Mouse (Mus musculus) embryo, embryonic 9.5 days (tissue): ENCODE measurements at regions not wholly inside any gene's neighbourhood (a gene's known extent, or its start where the extent isn't known, plus 50 kb on each side); places are given as distances from the start of the nearest gene placed in this dataset.
"Not testable (repeated sequence)": the region's sequence is repeated elsewhere in the genome, so short reads cannot be mapped to it uniquely, and the experiment has no call there.

Experiments
- DNase-seq: peaks from one replicate; pipeline ENCODE4 v3.0.0-alpha.2; 2017; ENCODE audit errors: extremely low spot score

DNA sequence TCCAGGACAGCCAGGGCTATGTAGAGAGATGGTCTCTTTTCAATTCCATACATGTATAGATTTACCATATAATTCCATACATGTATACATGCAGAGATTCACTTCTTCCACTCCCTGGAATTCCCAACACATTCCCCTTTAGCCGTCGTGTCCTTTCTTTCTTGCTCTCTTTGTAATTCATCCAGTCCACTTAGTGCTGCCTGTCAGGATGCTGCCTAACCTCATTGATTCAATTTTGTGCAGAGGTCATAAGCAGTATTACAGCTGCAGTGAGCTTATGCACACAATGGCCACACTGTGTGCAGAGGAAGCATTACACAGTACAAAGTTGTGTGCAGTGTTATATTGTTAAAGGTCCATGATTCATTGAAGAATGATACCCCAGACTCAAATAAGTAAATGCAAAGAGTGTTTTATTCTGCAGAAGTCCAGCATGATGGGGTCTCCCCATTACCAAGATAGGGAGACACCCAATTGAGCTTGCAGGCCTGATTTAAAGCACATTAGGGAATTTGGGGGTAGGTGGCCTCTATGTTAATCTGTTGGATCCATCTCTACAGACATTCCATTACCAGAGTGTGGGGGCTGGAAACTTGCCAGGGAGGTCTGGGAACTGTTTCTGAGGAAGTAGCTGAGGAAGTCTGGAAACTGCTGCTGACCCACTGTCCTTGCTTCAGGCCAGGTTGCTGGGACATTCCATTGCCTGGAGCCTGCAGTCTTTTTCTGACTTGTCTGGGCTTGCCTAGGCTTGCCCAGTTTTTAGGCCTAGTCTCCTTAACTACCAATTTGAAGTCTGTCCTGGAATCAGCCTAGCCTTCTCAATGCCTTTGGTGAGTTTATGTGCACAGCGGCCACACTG lies 72.8 kb downstream of the Fam161a start:
- no peak for DNase-seq

DNA sequence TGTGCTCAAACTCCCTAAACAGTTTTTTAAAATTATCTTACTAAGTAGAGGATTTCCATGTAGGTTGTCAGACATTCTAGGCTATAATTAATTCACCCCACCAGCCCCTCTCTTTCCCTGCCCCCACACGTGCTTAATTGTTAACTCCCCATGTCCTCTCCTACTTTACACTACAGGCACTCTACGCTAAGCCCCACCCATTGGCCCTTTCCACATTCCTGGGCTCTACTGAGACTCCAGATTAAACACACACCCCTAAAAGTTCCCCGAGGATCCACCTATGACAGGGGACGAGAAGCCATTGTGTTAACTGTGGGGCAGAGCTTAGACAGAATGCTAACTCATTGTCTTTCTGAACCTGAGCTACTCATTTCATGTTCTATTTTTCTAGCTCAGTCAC lies 74.3 kb downstream of the Fam161a start:
- no peak for DNase-seq

DNA sequence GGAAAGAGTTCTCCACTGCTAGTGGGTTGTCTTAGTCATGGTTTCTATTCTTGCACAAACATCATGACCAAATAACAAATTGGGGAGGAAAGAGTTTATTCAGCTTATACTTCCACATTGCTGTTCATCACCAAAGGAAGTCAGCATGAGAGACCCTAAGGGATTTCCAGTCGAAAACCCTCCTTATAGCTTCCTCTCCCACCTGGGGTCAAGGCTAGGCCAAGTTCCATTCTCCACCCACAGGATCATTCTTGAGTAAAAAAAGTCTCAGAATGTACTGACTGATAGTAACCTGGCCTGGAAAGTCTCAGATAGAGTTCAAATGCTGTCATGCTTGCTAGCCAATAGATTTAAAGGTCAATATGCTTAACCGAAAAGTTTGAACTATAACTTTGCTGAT lies 76.5 kb downstream of the Fam161a start:
- DNase-seq: not testable (repeated sequence)

DNA sequence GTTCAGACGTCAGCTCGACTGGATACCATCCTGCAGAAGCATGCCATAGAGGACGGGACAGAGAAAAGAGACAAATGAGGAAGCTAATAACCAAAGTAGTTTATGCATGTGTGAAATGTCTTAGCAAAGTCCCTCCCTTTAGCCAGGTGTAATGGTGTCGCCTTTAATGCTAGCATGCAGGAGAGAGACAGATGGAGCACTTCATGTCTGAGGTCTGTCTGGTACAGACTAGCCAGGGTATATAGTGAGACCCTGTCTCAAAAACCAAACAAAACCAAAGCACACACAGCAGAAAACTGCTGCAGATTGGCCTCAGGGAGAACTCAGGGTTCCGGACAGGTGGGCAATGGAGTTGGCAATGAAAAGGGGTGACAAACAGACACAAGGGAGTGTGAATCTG lies 88.0 kb downstream of the Fam161a start:
- DNase-seq: no peak

DNA sequence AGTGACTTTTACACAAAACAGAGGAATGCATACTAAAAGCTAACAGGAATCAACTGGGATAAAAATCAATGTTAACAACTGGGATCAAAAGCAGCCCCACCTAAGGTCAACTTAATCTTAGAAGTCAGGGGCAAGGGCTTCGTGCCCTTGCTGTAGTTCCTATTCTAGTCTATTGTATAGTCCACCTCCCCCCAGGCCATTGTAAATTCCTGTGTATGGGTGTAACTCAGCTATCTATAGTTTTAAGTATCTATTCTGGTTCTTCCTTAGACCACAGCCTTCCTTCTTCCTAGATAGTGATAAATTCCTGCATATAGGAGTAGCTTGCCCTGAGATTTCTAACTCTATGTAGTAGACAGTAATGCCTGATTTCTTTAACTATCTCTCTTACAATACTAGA lies 88.4 kb downstream of the Fam161a start:
- DNase-seq: not testable (repeated sequence)

DNA sequence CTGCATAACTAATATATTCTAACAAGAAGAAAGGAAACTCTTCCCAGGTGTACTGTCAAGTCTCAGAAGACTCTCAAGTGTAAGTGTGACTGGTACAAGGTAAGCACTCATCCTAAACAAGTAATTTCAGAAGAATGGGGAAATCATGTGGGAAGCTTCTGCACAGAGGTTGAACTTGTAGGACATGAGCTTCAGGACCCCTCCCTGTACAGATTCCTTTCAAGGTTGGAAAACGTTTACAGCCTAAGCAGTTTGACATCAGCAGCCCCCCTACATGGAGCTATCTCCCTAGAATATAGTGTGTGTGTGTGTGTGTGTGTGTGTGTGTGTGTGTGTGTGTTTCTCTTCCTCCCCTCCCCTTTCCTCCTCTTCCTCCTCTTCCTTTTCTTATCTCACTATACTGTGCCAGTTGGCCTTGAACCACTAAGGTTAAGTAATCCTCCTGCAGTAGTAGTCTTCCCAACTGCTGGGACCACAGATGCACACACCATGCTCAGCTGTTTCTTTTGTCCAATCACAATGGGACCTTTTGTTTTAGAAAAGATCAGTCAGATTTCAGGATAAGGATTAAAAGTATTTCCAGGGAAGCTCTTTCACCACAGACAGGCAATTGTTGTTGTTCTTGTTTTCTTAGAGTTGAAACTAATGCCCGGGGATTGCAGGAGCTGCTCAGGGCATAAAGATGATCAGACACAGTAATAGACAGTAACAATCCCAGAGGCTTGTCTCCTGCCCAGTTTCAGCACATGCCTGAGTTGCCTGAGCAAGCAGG lies 89.3 kb downstream of the Fam161a start:
- DNase-seq: no peak

DNA sequence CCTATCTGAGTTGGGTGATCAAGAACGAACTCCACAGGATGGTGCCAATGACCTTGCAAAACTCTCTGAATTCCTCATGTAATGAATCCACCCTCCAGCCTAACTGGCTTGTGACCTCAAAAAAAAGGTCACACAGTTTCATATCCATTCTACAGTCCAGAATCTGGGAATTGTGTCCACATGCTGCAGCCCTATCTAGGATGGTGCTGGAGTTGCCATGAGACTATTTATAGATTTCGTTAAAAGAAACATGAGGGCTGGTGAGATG lies 89.8 kb downstream of the Fam161a start:
- no peak for DNase-seq

DNA sequence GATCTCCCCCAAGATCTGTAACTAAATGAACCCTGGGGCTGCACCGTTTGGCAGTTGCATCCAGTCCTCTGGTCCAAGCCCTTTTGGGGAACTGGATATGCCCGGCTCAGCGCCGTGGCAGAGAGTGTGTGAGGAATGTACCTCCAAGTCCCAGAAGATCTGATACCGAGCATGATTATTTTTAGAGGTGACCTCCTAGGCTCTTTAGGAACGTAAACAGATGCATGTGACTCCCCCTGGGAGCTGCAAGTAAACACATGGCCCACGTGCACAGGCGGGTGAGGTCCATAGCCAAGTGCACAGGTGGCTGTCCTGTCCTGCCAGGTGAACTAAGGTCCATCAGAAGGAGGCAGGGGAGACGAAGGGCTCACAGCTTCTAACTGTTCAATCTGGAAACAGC lies 107.3 kb downstream of the Fam161a start:
- no peak for DNase-seq

DNA sequence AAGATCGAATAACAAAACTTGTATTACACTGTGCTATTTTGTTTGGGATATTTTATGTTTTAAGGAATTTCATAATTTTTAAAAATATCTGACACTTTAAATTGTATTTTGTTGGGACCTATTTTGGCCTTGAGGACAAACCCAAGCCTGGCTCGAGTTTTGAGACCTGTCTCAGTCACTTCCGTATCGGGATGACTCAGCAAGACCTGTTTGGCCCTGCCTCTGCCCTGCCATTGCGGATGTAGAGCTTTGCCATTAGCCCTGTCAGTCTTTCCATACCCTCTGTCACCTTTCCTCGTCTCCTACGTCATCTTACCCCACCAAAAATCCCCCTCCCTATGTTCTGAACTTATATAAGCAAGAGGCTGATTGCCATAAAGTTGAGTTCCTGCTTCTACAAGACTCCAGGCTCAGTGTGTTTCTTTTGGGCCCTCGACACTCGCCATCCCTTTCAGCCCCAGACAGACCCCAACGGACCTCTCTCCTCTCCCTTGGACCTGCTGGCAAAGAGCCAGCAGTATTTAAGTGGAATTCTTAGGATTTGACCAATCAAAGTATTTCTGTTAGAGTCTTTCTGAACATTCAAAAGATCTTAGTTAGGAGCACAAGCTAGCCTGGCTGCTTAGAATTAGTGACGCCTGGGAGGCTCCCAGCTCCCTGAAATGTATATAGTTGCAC lies 113.3 kb downstream of the Fam161a start:
- no peak for DNase-seq

DNA sequence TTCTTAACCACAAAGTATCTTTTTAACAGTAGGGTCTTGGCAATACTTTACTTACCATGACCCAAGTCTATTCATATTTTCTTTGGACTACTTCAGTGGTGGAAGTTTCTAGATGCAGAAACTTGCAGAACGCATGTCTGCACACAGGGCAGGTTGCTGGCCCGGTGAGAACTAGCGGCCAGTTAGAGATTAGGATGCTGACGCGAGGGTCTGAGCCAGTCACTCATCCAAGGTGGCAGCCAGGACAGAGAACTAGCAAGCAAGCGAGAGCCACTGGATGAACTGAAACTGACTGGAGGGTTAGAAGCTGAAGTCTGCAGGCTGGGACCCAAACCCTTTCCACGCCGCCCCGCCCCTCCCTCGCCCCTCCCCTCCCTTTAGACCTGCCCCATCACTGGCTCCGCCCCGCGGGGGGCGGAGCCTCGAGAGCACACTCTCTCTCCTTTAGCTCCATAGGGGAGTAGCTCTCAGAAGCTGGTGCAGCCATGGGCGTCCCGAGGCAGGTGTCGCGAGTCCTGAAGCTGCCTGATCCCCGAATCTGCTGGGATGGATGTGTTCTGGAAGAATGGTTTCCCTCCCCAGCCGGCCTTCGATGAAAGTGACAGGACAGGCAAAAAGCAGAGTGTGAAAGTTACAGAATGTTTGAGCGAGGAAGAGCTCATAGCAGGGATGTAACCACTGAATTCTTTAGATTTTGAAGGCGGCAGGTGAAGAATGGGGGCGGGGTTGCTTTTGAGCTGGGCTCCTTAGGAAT lies 117.0 kb downstream of the Fam161a start:
- DNase-seq: peak; percentile 79

DNA sequence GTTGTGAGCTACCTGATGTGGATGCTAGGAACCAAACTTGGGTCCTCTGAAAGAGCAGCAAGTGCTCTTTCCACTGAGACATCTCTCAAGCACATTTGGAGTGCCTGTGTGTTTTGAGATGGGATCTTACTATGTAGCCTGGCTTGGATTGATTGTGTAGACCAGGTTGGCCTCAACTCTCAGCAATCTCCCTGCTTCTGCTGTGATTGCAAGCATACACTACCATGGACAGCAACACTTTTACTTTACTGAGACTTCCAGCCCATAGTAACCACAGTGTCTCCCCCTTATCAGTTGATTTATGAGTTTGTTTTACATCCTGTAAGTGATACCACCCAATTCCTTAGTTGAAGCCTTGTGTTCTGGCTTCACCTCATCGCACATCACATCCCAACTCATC lies 123.8 kb downstream of the Fam161a start:
- DNase-seq: no peak

DNA sequence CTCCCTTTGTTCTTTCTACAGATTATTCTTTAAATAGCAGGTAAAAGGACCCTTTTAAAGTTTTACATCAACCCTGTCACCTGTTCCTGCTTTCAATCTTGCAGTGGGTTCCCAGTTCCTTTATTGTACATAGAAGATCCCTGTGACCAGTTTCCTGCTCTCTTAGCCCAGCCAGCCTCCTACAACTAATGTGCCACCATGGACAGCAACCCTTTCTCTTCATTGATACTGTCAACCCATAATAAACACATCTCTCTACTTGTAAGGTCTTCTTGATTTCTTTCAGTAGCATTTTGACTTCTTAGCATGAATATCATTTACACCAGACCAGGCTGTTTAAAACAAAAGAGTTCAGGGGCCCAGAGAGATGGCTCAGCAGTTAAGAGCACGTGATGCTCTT lies 124.2 kb upstream of the Xpo1 start:
- no peak for DNase-seq

DNA sequence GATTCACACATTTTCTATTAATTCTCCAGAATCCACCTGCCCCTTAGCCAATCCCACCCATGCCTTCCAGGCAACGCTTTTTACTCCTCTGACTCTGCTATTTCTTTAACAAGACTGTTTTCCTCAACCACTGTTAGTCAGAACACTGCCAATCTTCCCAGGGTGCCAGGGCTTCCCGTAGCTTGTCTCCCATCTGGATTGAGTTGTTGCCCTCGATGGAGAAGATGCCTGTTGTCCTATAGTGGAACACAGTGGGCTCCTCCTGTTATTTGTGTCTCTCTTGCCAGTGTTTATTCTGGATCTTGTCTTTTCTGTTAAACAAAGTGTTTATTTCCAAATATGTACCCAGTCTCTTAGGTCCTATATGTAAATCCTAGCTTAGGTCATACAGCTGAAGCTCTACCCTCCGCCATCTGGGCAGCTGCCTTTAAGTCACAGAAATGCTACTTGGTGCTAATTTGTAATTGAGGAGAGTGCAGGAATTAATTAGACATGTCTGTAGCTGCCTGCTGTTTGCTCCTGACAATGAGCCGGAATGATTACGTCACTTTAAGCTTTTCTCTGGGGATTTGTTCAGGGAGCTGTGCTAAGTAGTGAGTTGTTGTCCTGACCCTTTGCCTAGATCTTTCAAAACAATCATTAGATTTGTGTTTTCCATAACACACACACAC lies 115.3 kb upstream of the Xpo1 start:
- DNase-seq: no peak

DNA sequence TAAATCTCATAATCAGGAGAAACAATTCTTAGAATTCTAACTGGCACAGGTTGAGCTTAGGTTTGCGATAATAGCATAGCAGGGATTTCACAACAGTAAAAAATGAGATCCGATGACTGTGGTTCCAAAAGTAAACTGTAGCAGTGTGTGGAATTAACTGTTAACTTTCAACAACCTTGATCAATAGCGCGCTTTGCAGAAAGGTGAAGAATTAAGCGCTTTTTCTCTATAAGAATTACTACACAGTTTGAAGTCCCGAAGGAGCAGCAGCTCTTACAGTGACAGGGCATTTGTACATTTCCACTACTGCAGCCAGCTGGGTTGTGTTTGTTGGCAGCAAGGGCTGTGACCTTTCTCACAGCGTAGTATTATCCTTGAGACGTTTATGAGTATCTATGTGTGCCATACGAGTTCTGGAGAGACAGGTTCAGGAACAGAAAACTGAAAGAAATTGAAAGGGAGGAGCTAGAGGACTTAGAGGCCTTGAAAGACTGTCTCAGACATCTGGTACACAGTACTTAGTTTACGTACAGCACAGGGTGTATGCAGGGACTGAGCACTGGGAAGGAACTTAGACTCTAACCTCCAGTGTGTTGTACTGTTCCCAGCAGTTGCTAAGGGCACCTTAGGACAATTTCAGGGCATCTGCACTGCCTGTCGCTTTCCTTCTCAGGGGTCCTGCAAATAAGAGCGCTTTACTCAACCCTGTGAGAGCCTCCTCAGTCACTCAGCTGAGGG lies 114.6 kb upstream of the Xpo1 start:
- no peak for DNase-seq

DNA sequence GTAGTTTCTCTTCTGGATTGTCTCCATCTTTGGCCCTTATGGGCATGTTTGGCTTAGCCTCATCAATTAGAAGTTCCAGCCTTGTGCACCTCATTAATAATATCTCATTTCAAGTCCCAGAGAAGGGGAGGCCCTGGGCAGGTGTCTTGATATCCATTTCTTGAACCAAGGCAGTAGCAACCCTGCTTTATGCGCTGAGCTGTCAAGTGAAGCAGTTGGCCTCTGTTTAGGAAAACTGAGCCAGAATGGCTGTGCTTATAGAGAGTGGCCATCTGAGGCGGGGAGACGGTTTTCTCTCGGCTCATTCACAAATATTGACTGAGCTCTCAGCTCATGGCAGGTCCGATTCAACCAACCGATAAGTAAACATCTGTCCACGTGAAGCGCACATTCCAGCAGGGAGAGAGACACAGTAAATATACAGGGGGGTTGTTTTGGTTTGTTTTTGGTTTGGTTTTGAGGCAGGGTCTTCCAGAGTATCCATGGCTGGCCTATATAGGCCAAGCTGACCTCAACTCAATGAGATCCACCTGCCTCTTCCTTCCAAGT lies 107.7 kb upstream of the Xpo1 start:
- DNase-seq: no peak

DNA sequence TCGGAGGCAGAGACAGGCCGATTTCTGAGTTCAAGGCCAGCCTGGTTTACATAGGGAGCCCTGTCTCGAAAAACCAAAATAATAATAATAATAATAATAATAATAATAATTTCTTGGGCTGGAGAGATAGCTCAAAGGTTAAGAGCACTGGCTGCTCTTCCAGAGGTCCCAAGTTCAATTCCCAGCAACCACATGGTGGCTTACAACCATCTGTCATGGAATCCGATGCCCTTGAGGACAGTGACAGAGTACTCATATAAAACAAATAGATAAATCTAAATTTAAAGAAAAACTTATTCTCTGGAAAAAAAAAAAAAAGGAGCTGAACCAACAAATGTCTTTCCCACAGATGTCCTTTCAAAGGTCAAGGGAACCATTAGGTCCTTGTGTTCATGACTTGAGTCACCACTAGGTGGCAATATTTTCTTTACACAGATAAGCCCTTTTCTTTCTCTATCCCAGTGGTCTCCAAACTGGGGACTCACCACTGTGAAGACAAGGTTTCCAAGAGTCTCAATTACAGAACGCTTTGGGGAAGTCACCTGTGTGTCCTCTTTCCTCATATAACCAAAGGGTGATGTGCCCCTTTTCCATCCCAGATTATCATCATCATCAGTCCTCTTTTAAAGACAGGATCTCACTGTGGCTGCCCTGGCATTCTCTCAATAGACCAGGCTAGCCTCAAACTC lies 106.1 kb upstream of the Xpo1 start:
- DNase-seq: peak; percentile 49

DNA sequence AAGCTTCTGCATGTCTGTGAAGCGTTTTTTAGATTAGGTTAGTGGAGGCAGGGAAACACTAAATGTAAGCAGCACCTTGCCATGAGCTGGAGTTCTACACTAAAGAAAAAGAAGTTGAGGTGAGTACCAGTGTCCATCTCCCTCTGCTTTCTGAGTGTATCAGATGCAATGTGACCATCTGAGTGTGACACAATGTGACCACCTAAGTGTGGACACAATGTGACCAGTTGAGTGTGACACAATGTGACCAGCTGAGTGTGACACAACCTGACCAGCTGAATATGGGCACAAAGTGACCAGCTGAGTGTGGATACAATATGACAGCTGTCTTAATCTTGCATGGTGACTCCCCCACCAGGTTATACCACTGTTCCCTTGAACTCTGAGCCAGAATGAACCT lies 101.0 kb upstream of the Xpo1 start:
- no peak for DNase-seq

DNA sequence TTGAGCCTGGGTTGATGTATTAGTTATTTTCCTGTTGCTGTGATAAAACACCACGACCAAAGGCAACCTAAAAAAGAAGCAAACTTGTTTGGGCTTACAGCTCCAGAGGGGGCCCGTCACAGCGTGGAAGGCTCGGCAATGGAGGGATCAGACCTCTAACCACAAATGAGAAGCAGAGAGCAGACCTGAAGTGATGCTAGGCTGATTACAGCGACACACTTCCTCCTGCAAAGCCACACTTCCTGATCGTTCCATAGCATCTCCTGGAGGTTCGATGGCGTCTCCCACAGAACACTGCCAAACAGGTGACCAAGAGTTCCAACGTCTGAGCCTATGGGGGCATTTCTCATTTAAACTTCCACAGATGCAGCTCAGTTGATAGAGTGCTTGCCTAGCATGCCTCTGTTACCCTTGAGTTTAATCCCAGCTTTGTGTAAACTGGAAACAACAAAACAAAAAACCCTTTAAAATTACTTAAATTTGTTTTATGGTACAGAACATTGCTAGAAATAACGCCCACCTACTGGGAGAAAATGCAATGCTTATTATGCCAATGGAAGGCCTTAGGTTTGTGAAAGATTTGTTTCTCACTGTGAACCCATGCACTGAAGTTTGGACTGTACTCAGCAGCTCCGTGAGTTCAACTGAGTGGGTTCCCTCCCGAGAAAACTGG lies 87.2 kb upstream of the Xpo1 start:
- no peak for DNase-seq

DNA sequence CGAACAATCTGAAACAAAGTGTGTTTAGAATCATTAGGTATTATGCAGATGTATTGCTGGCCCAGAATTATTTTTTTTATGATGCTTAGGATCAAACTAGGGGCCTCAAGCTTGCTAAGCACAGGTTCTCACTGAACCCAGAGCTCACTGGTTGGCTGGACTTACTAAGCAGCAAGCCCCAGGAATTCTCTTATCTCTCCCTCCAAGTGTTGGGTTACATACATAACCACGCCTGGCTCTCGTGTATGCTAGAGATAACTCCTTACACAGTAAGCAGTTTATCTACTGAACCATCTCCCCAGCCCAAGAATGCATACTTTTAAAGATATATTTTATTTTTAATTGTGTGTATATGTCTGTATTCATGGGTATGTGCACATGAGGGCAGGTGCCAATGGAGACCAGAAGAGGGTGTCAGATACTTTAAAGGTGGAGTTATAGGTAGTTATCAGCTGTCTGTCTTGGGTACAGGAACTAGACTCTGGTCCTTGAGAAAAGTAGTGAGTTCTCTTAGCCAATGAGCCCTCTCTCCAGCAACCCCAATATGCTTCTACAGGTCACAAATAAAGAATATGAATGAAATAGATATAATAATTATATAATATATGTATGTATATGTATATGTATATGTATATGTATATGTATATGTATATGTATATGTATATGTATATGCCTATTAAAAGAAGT lies 86.0 kb upstream of the Xpo1 start:
- DNase-seq: no peak
